Mouse (Mus musculus) adrenal gland, adult 2 months (tissue): ENCODE data around the gene Maats1. TPM values are rescaled to one million over a fixed set of nuclear protein-coding genes. Genes with fewer than 3 reads are reported as not detected.

Experiments used
- DNase-seq: peaks from one replicate; pipeline ENCODE4 v3.0.0; 2021
- polyA plus RNA-seq: library from polyadenylated mRNA; depleted of rRNA; stranded (reverse); fragments of >200 nt; gene quantifications from 2 replicates; pipeline ENCODE4 v1.2.3, GENCODE M21; 2012
- total RNA-seq, 2 experiments: library from RNA; stranded (reverse); gene quantifications; 2 replicates each; pipeline ENCODE4 v1.2.3; 2021

The Maats1 gene
- total and polyA plus RNA-seq, 3 experiments: 0.37 to 0.97 TPM; not detected in 1

- no peak for DNase-seq
Measured at GRCm38 (mm10) chr16:38370633-38371374, 28.9 kb upstream of the Maats1 start.

GRCm38 (mm10) chr16:38369992-38370484, 28.1 kb upstream of the Maats1 start:
- DNase-seq: no peak

- DNase-seq: no peak
Measured at GRCm38 (mm10) chr16:38369431-38369830, 27.5 kb upstream of the Maats1 start.

GRCm38 (mm10) chr16:38369000-38369399, 27.1 kb upstream of the Maats1 start:
- DNase-seq: no peak

GRCm38 (mm10) chr16:38368336-38368735, 26.4 kb upstream of the Maats1 start:
- peak; percentile 23 for DNase-seq

GRCm38 (mm10) chr16:38366231-38366630, 24.3 kb upstream of the Maats1 start:
- DNase-seq: no peak

GRCm38 (mm10) chr16:38365390-38365789, 23.4 kb upstream of the Maats1 start:
- DNase-seq: no peak

- no peak for DNase-seq
Measured at GRCm38 (mm10) chr16:38363657-38364056, 21.7 kb upstream of the Maats1 start.

- DNase-seq: no peak
Measured at GRCm38 (mm10) chr16:38363256-38363595, 21.3 kb upstream of the Maats1 start.

- no peak for DNase-seq
Measured at GRCm38 (mm10) chr16:38362493-38363255, 20.7 kb upstream of the Maats1 start.

GRCm38 (mm10) chr16:38361933-38362332, 20.0 kb upstream of the Maats1 start, which contains the start of gene Popdc2:
Popdc2 (plus strand) TSS chr16:38362209.
- no peak for DNase-seq

GRCm38 (mm10) chr16:38360317-38360716, 18.4 kb upstream of the Maats1 start:
- no peak for DNase-seq

- DNase-seq: no peak
Measured at GRCm38 (mm10) chr16:38359857-38360256, 17.9 kb upstream of the Maats1 start.

- no peak for DNase-seq
Measured at GRCm38 (mm10) chr16:38359241-38359640, 17.3 kb upstream of the Maats1 start.

GRCm38 (mm10) chr16:38358256-38358812, 16.4 kb upstream of the Maats1 start:
- no peak for DNase-seq

GRCm38 (mm10) chr16:38354185-38354913, 12.4 kb upstream of the Maats1 start:
- DNase-seq: no peak

- DNase-seq: no peak
Measured at GRCm38 (mm10) chr16:38353642-38354041, 11.7 kb upstream of the Maats1 start.

GRCm38 (mm10) chr16:38352851-38353250, 10.9 kb upstream of the Maats1 start:
- no peak for DNase-seq

- peak; percentile 51 for DNase-seq
Measured at GRCm38 (mm10) chr16:38352031-38352430, 10.1 kb upstream of the Maats1 start.

GRCm38 (mm10) chr16:38350939-38351338, 9.0 kb upstream of the Maats1 start:
- DNase-seq: no peak

GRCm38 (mm10) chr16:38350361-38350855, 8.5 kb upstream of the Maats1 start:
- no peak for DNase-seq

- DNase-seq: no peak
Measured at GRCm38 (mm10) chr16:38349881-38350280, 7.9 kb upstream of the Maats1 start.
